Mouse (Mus musculus) megakaryocyte, embryonic 14.5 days (primary cell): ENCODE results near the gene Wdr72.

Experiments
- FLI1 ChIP-seq: IDR thresholded peaks from 2 replicates; pipeline ENCODE4 v1.6.1; 2012; ENCODE audit warnings: low read length, inconsistent platforms, mixed read lengths
- GATA1 ChIP-seq: IDR thresholded peaks from 3 replicates; pipeline ENCODE4 v1.6.1; 2012; ENCODE audit warnings: mixed read lengths, low read length, inconsistent platforms, borderline replicate concordance

GRCm38 (mm10) chr9:74294479-74294878, 184.3 kb downstream of the Wdr72 start:
- TF ChIP-seq GATA1 (no peak), FLI1 (no peak)
